Mouse (Mus musculus) E14TG2a.4 (cell line): ENCODE data around the gene Carns1.

ENCODE experiments used
- CTCF ChIP-seq: conservative IDR thresholded peaks from 2 replicates; pipeline ENCODE4 v1.5.1; 2014; ENCODE audit warnings: low read length
- NANOG ChIP-seq: IDR thresholded peaks from 2 replicates; pipeline ENCODE4 v1.6.1; 2014; ENCODE audit warnings: borderline replicate concordance, low read length, mixed read lengths
- POU5F1 ChIP-seq: IDR thresholded peaks from 2 replicates; pipeline ENCODE4 v1.6.1; 2014; ENCODE audit warnings: low read length, borderline replicate concordance

GRCm38 (mm10) chr19:4217855-4218254, 42.6 kb upstream of the Carns1 start:
- no peak for TF ChIP-seq CTCF
- no peak for TF ChIP-seq NANOG
- no peak for TF ChIP-seq POU5F1
